Mouse (Mus musculus) CD4-positive, CD25-positive, alpha-beta regulatory T cell, adult 2 months (primary cell): Measurements from ENCODE around the gene Lrrc14b.
A peak's percentile ranks its signal among the peaks of the same experiment; 100 is the strongest.

Source experiments
- DNase-seq: peaks from one replicate; pipeline ENCODE4 v3.0.0-alpha.2; 2012; ENCODE audit warnings: low read depth, low spot score

Lrrc14b gene

DNA sequence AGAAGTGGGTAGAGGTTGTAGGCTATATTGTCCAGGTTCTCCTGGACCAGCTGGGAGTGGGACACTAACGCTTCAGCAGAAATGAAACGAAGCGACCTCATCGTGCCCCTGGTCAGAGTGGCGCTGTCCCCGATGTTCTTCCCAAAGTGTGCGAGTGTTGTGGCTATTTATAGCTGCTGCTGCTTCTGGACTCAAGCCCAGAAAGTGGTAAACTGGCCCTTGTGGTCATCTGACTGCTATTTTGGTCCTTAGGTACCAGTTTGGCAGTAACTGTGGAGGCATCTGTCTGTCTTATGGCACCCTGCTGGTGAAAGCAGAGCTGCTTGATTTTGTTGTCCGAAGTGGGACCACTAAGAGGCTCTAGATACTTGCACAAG, at the start of gene Lrrc14b:
TSS of gene Lrrc14b (minus strand) at position 147 of the 377 bp plus-strand sequence.
- no peak for DNase-seq

- no peak for DNase-seq
These were observed 35.6 kb upstream of the Lrrc14b start, which contains the start of gene Ftl1-ps1 for GRCm38 (mm10) chr13:74399298-74399839. Gene Ftl1-ps1, plus strand, starts transcription at chr13:74399694.

DNA sequence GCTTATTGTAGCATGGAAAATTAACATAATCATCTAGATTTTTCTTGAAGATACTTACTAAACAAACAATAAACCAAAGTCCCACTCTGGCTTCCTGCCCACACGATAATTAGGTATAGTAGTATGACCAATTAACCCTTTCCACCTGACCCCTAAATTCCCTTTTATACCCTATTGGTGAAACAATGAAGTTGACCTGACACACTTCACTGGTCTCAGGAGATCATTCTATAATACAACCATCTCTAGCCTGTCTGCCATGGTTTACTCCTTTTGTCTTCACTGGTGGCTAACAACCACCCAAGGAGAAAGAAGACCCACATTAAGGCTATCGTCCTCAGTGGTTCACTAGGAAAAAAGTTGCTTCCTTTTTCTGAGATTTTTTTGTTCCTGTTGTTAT, 27.4 kb upstream of the Lrrc14b start:
- DNase-seq, result no peak

GRCm38 (mm10) chr13:74390371-74390990, 26.7 kb upstream of the Lrrc14b start, which contains the start of gene Zfp72:
Gene Zfp72, minus strand, starts transcription at chr13:74390836.
- DNase-seq, result peak; percentile 78

GRCm38 (mm10) chr13:74389730-74390129, 25.9 kb upstream of the Lrrc14b start:
- no peak for DNase-seq

DNA sequence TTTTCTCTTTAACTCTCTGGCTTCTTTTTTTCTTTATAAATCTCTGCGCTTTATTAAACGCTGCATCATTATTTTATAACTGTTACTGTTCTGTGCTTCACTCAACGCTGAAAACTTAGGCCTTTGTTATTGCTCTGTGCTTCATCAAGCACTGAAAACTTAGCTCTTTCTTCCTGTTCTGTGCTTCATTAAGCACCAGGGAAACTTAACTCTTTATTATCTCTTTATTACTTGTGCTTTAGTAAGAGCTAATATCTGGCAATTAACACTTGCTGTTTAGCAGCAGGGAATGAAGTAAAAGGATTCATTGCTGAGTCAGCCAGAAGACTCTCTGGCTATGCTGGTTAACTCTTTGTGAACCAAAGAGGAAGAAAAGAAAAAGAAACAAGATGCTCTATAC, 18.5 kb upstream of the Lrrc14b start:
- DNase-seq, result no peak

DNA sequence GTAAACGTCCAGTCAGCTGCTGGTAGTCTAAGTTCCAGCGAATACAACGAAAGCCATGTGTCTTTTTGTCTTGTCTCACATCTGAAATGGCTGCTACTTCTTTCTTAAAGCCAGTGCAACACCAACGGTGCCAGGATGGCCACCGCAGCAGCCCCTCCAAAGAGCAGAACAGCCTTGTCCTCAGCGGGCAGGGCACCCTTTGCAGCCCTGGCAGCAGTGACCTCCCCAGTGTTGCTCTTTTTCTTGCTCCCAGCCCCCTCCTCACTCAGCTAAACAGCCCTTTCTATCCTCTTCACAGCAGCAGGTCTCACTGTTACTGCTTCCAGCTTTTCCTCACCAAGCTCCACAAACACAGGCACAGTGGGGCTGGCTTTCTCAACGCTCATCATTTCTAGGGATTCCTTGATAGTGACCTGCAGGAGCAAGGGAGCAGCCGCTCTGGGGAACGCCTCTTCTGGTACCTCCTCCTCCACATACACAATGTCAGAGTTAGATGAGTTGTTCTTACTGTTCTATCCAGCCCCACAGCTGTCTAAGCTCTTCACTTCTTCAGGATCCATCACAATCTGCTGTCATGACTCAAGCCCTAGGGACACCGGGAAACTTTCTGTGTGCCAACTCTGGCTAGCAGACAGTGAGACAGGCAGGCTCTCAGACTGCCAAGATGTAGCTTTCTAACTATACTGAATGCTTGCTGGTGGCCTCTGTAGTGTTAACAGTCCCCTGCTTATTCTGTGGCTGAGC, 17.9 kb upstream of the Lrrc14b start:
- DNase-seq, result no peak

DNA sequence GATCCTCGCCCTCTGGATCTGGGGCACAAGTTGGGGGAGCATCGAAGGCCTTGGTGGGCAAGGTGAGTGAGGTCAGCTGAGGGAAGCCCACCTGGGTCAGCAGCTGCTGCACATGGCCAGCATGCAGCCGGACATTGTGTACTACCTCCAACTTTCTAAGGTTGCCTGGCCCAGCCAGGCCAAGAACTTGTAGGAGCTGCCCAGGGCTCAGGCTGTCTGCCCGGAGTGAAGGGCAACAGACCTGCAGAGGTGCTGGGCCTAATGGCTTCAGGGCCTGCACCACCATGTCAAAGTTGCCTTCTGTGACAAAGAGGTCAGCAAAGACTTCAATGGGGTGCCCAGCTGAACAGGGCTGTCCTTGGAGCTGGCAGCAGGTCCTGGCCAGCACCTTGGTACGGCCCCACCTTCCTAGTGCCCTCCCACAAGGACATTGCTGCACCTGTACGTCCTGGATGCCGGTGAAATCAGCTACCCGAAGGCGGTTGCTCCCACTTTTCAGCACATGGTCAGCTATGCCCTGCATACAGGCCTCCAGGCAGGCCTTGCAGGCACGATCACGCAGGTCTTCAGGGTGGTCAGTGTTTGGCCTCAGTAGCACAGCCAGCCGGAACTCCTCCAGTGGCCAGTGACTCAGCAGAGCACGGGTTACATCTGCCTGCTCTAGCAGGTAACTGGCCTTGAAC, 488 bp downstream of the Lrrc14b start:
- DNase-seq, result no peak

DNA sequence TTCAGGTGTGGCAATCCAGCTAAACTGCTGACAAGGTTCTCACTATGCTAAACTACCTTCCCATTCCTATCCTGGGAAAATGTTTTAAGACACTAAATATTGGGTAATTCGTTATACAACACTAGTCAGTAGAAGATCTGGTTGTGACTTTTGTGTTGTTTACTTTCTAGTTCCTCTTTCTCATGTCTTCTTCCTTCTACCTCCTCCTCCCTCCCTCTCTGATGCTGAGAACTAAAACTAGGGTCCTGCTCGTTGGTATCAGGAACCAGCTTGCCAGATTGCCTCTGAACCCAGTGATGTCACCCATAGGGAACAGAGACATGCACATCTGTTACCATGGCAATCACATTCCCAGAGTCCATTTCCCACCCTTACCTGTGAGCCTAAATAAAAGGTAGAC, 1.6 kb downstream of the Lrrc14b start:
- no peak for DNase-seq

DNA sequence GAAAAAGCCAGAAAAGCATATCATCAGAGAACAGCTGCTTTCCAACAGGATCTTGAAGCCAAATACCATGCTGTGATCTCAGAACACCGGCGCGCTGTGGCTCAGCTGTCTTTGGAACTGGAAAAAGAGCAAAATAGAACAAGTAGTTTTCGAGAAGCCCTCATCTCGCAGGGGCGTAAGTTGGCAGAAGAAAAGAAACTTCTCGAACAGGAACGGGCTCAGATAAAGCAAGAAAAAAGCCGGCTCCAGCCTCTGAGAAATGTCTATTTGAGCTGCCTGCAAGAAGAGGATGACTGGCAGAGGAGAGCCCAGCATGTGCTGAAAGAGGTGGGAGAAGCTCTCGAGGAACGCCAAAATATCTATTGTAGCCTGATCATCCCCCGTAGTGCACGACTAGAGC, 7.3 kb downstream of the Lrrc14b start:
- DNase-seq, result no peak

GRCm38 (mm10) chr13:74350435-74350906, 13.3 kb downstream of the Lrrc14b start:
- DNase-seq, result no peak

DNA sequence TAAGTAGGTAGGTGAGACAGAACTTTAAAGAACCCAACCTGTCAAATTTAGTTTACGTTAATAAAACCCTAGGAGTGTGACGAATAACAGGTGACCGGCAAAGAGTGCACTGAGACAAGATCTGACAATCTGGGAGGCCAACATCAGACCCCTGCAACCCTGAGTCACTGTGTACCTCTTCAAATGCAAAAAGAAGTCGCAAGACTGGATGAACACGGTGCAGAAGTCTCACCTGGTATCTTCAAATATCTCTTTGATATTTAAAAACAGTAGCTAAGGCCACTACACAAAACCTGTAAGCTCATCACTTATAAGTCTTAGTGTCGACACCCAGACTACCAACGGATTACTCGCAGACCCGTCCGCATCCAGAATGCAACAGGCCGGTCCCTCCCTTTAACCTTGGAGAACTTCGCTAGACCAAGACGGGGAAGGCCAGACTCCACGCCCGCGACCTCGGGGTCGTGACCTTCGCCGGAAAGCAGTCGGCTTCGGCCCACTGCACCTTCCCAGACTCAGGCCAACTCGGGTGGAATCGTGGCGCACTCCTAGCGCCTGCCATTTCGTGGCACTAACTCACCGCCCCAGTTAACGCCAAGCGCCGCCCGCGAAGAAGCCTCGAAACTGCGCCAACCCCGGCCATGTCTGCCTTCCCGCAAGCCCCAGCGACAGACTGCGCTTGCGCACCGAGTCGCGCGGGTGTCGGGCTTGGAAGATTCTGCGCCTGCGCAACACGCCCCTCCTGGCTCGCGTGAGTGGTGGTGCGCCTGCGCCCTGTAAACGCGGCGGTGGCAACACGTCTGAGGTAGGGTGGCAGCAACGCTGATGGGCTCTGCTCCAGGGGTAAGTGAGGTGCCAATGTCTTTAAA, 14.0 kb downstream of the Lrrc14b start, which contains the start of the genes Sdha and Ccdc127:
TSS of gene Sdha (minus strand) at position 715 of the 869 bp plus-strand sequence.
TSS of gene Ccdc127 (plus strand) at position 744 of the 869 bp plus-strand sequence.
- peak; percentile 100 for DNase-seq

- peak; percentile 80 for DNase-seq
These were observed 22.8 kb downstream of the Lrrc14b start for GRCm38 (mm10) chr13:74341036-74341435.

DNA sequence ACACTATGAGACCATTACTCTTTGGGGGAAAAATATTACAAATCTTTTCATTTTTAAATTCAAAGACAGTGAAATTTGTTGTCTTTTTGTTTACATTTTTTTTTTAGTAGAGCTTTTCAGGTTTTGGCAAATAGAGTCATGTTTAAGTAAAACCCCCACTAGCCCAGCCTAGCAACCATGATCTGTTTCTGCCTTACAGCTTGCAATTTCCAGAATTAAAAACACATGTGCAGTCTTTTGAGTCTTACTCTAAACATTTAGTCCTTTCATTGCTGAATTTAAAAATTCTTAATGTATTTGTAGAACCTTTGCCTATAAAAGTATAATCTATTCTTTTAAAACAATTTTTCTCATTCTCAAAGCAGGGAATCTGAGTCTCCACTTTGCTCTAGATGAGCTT, 34.5 kb downstream of the Lrrc14b start:
- no peak for DNase-seq

DNA sequence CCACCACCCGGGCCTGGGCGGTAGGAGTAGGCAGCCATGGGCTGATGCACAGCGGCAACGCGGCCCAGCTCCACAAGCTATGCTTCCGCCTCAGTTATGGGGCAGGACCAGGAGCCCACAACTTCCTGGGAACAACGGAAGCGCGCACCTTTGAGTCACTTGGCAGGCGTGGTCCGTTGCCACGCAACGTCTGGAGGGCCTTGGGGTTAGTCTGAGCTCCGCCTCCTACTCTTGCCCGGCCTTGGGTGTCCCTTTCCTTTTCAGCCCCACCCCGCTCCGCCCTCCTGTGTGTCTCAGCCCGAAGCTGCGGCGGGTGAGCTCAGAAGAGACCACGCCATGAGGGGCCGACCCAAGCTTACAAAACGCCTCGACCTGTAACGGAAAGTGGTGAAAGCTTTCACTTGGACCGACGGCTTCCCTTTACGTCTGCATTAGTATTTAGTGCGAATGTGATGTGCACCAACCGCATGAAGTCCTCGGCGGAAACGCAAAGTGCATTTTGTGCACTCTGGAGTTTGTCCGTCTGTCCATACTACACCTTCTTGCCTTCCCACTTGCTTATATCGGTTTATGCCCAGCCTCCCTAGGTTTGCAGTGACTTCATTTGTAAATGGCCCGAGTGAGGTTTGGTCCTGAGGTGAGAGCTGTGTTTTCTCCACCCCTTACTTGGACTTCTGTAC, 46.5 kb downstream of the Lrrc14b start, which contains the start of gene Pdcd6:
TSS of gene Pdcd6 (minus strand) at position 411 of the 680 bp plus-strand sequence.
- DNase-seq, result peak; percentile 95

DNA sequence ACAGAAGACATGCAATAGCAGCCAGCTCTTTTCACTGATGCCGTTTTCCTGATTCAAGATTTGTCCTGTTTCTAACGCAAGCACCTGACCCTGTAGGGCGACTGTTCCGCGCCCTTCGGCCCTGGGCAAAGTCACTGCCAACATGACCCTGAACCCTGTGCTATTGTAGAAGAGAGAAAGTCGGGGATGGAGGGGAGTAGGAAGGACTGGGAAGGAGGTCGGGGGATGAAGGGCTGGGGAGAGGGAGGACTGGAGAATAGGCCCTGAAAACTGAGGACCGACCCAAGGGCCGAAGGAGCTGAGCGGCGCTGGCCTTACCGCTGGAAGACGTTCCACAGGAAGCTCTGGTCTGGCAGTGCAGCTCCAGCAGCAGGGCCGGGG, 47.0 kb downstream of the Lrrc14b start:
- no peak for DNase-seq

- DNase-seq, result peak; percentile 3
These were observed 47.4 kb downstream of the Lrrc14b start for GRCm38 (mm10) chr13:74316386-74316785.

GRCm38 (mm10) chr13:74314616-74315015, 49.2 kb downstream of the Lrrc14b start:
- DNase-seq, result no peak
